Mouse (Mus musculus) MEL (cell line): ENCODE results near the gene Defb36. TPM values are rescaled to one million over a fixed set of nuclear protein-coding genes. Genes with fewer than 3 reads are reported as not detected.

Source experiments
- DNase-seq: peaks from one replicate; pipeline ENCODE4 v3.0.0; 2011; ENCODE audit warnings: low read depth, low spot score
- H3K27ac ChIP-seq: 2 replicates; pipeline ENCODE4 v1.5.1; 2012; ENCODE audit warnings: low read depth, mild to moderate bottlenecking, control low read depth, low read length, moderate library complexity; ENCODE audit not compliant: control insufficient read depth
- H3K27me3 ChIP-seq, 2 experiments: fragments of 150-350 bp in 1 of 2; sonication (generic) in 1 of 2; 2 replicates each; pipeline ENCODE4 v1.6.1; 2012; ENCODE audit warnings: low read length in 2 of 2, mild to moderate bottlenecking in 2 of 2, improper control_type of control experiment in 1 of 2, moderate library complexity in 1 of 2; ENCODE audit not compliant: insufficient read depth in 2 of 2, control insufficient read depth in 1 of 2
- H3K36me3 ChIP-seq, 2 experiments: 2 replicates each; pipeline ENCODE4 v1.6.1; 2012 to 2014; ENCODE audit warnings: low read length in 2 of 2, improper control_type of control experiment in 1 of 2, inconsistent platforms in 1 of 2, mild to moderate bottlenecking in 1 of 2; ENCODE audit not compliant: insufficient read depth in 2 of 2, control insufficient read depth in 1 of 2
- H3K4me1 ChIP-seq, 2 experiments: fragments of 150-350 bp in 1 of 2; sonication (generic) in 1 of 2; 2 replicates each; pipeline ENCODE4 v1.6.1; 2012; ENCODE audit warnings: low read length in 2 of 2, improper control_type of control experiment in 1 of 2, mild to moderate bottlenecking in 1 of 2; ENCODE audit not compliant: insufficient read depth in 2 of 2, control insufficient read depth in 1 of 2
- H3K4me3 ChIP-seq, 2 experiments: fragments of 150-350 bp in 1 of 2; sonication (generic) in 1 of 2; 2 replicates each; pipeline ENCODE4 v1.5.1; 2012; ENCODE audit warnings: low read depth in 2 of 2, low read length in 2 of 2, mild to moderate bottlenecking in 2 of 2, moderate library complexity in 2 of 2, control low read depth in 1 of 2, improper control_type of control experiment in 1 of 2; ENCODE audit not compliant: control insufficient read depth in 1 of 2, insufficient read depth in 1 of 2
- H3K79me2 ChIP-seq: 2 replicates; pipeline ENCODE4 v1.6.1; 2012; ENCODE audit warnings: mild to moderate bottlenecking, low read length, moderate library complexity; ENCODE audit not compliant: control insufficient read depth, poor library complexity, insufficient read depth
- H3K9ac ChIP-seq: 2 replicates; pipeline ENCODE4 v1.6.1; 2012; ENCODE audit warnings: low read depth, mild to moderate bottlenecking, control low read depth, low read length, moderate library complexity; ENCODE audit not compliant: control insufficient read depth, poor library complexity, severe bottlenecking
- H3K9me3 ChIP-seq: fragments of 150-350 bp; sonication (generic); replicated peaks from 2 replicates; pipeline ENCODE4 v1.6.1; 2012; ENCODE audit warnings: mild to moderate bottlenecking, low read length, improper control_type of control experiment, moderate library complexity; ENCODE audit not compliant: insufficient read depth
- CHD1 ChIP-seq: IDR thresholded peaks from 2 replicates; pipeline ENCODE4 v1.6.1; 2012; ENCODE audit warnings: low read depth, mild to moderate bottlenecking, inconsistent platforms, low read length, improper control_type of control experiment
- CTCF ChIP-seq, 3 experiments: IDR thresholded peaks in 2 of 3; conservative IDR thresholded peaks in 1 of 3; 2 replicates each; pipeline ENCODE4 v1.5.1; 2011 to 2012; ENCODE audit warnings: low read length in 3 of 3, low read depth in 2 of 3, mild to moderate bottlenecking in 2 of 3, improper control_type of control experiment in 1 of 3, inconsistent platforms in 1 of 3, mixed read lengths in 1 of 3, moderate library complexity in 1 of 3; ENCODE audit not compliant: control insufficient read depth in 1 of 3, insufficient read depth in 1 of 3, poor library complexity in 1 of 3, severe bottlenecking in 1 of 3
- E2F4 ChIP-seq: IDR thresholded peaks from 2 replicates; pipeline ENCODE4 v1.6.1; 2011; ENCODE audit warnings: low read depth, low read length, improper control_type of control experiment, borderline replicate concordance
- MAFK ChIP-seq: IDR thresholded peaks from 2 replicates; pipeline ENCODE4 v1.6.1; 2011; ENCODE audit warnings: low read depth, mild to moderate bottlenecking, low read length, improper control_type of control experiment, borderline replicate concordance
- MAX ChIP-seq: IDR thresholded peaks from 2 replicates; pipeline ENCODE4 v1.6.1; 2011; ENCODE audit warnings: low read length, improper control_type of control experiment
- MAZ ChIP-seq: IDR thresholded peaks from 2 replicates; pipeline ENCODE4 v1.6.1; 2012; ENCODE audit warnings: low read depth, mild to moderate bottlenecking, inconsistent platforms, low read length, improper control_type of control experiment
- MEF2A ChIP-seq: IDR thresholded peaks from 2 replicates; pipeline ENCODE4 v1.6.1; 2014; ENCODE audit warnings: low read depth, mild to moderate bottlenecking, inconsistent platforms, low read length, improper control_type of control experiment; ENCODE audit not compliant: poor library complexity, insufficient replicate concordance, severe bottlenecking; ENCODE audit errors: extremely low read depth
- NELFE ChIP-seq: IDR thresholded peaks from 2 replicates; pipeline ENCODE4 v1.6.1; 2011; ENCODE audit warnings: low read depth, low read length, improper control_type of control experiment
- POLR2AphosphoS5 ChIP-seq: IDR thresholded peaks from 2 replicates; pipeline ENCODE4 v1.6.1; 2012; ENCODE audit warnings: low read depth, borderline replicate concordance, mild to moderate bottlenecking, inconsistent platforms, low read length, moderate library complexity, mixed read lengths
- RAD21 ChIP-seq: IDR thresholded peaks from 2 replicates; pipeline ENCODE4 v1.6.1; 2011; ENCODE audit warnings: mild to moderate bottlenecking, low read depth, low read length, improper control_type of control experiment
- SMC3 ChIP-seq: IDR thresholded peaks from 2 replicates; pipeline ENCODE4 v1.6.1; 2011; ENCODE audit warnings: low read depth, low read length, improper control_type of control experiment
- USF2 ChIP-seq, 2 experiments: IDR thresholded peaks; 2 replicates each; pipeline ENCODE4 v1.6.1; 2011 to 2012; ENCODE audit warnings: improper control_type of control experiment in 2 of 2, low read length in 2 of 2, borderline replicate concordance in 1 of 2, inconsistent platforms in 1 of 2, low read depth in 1 of 2, mild to moderate bottlenecking in 1 of 2; ENCODE audit not compliant: insufficient read depth in 1 of 2
- ZC3H11A ChIP-seq: IDR thresholded peaks from 2 replicates; pipeline ENCODE4 v1.6.1; 2012; ENCODE audit warnings: low read depth, mild to moderate bottlenecking, inconsistent platforms, low read length, improper control_type of control experiment
- polyA plus RNA-seq, 2 experiments: library from polyadenylated mRNA; stranded (reverse) in 1 of 2; unstranded in 1 of 2; fragments of >175 nt in 1 of 2; fragments of >200 nt in 1 of 2; gene quantifications; 2 replicates each; pipeline versions ENCODE4 v1.2.1 to v1.2.4; 2012; ENCODE audit warnings: low replicate concordance in 2 of 2, low read depth in 1 of 2; ENCODE audit not compliant: insufficient read length in 2 of 2, insufficient read depth in 1 of 2, missing spikeins in 1 of 2
- total RNA-seq: library from RNA; depleted of rRNA; stranded (reverse); fragments of 300-350 nt; gene quantifications from 2 replicates; pipeline ENCODE4 v1.2.3, GENCODE M21; 2012

Defb36 gene
- total and polyA plus RNA-seq, 3 experiments = not detected

DNA sequence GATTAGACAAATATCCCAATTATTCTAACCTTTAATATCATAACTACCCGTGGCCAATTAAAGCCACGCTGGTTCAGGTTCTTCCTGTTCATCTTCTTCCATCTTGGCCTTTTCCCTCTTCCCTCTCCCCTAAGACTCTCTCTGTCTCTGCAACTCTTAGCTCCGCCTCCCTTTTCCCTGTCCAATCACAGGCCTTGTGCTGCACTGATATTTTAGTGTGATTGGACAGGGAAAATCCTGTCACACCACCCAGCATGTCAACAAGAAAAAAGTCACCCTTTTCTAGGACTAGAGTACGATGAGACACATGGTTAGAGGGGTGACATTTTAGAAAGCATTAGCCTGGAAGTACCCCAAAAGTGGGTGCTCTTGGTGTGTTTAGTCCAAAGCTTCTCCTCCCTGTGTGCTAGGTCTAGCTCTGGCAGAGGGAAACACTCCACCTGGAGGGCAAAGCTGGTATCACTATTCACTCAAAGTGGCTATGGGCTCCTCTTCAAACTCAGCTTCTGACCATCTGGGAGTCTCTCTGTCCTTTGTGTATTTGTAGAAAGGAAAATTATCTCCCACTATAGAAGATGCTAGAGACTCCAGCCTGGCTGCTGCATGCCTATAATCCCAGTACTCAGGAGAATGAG is 17.1 kb upstream of the Defb36 start:
- DNase-seq = peak; percentile 53
- no peaks in the 10 kb centered on the region for H3K9me3 ChIP-seq
- no peaks in the 10 kb centered on the region for H3K4me1 ChIP-seq
- no peak overlapping the region for H3K27ac ChIP-seq
- no peak overlapping the region for H3K4me3 ChIP-seq
- no peak overlapping the region for H3K9ac ChIP-seq
- peaks cover 3 to 6% of the 10 kb centered on the region in 2 experiments; a peak in 3 of 4 replicates for H3K27me3 ChIP-seq
- no peaks in the 10 kb centered on the region; a peak in 1 of 4 replicates for H3K36me3 ChIP-seq
- H3K79me2 ChIP-seq = no peaks in the 10 kb centered on the region
- TF ChIP-seq RAD21 (peak; percentile 13), ZC3H11A (0 out of 2 replicates have a peak, but pooled peaks have one; percentile 15), CTCF (IDR thresholded peaks at IDR 0.05 in 2 of 3, conservative IDR thresholded peaks at IDR 0.05 in 1 of 3; ENCODE audit: control insufficient read depth in 1 of 3, insufficient read depth in 1 of 3, low read depth in 2 of 3, low read length in 3 of 3, poor library complexity in 1 of 3, severe bottlenecking in 1 of 3) (peak; percentile 43 to 61 (median 52)), SMC3 (peak; percentile 56), POLR2AphosphoS5 (no peak), MEF2A (no peak)

DNA sequence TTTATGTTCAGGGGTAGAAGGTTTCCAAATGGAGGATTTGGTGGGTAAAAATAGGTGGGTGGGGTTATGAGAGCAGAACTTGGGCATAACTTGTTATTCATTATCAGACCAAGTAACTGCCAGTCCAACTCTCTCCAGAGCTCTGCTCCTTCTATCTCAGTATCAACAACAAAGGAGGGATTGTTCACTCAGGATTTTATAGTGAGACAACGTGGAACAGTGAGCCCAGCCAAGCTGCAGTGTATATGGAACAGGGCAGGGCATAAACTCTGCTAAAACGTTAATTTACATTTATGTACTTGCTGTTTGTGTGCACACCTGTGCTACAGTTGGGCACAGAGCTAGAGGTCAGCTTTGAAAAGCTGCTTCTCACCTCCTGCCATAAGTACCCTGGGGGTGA is 15.7 kb upstream of the Defb36 start:
- H3K9ac ChIP-seq = no peak overlapping the region

DNA sequence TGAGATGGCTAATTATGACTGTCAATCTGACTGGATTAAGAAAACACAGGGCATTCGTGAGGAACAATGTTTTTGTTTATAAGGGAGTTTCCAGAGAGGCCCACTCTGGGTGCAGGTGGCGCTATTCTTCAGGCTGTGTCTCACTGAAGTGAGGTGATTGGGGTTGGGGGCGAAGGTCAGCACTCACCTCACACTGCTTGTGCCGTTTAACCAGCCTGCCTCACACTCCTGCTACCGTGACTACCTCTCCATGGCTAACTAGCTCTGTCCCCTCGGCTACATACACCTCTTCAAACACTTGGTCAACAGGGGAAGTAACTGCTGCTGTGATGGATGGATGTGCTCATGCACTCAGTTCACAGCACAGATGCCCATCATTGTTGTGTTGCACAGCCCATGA is 15.1 kb upstream of the Defb36 start:
- Histone ChIP-seq H3K27me3 (peaks cover 2 to 3% of the 10 kb centered on the region in 2 experiments), H3K27ac (no peak overlapping the region), H3K9ac (no peak overlapping the region), H3K36me3 (no peaks in the 10 kb centered on the region; a peak in 1 of 4 replicates), H3K4me1 (no peaks in the 10 kb centered on the region), H3K9me3 (no peaks in the 10 kb centered on the region), H3K79me2 (no peaks in the 10 kb centered on the region), H3K4me3 (no peak overlapping the region)
- no peak for DNase-seq
- TF ChIP-seq CTCF (IDR thresholded peaks at IDR 0.05 in 2 of 3, conservative IDR thresholded peaks at IDR 0.05 in 1 of 3; ENCODE audit: control insufficient read depth in 1 of 3, insufficient read depth in 1 of 3, low read depth in 2 of 3, low read length in 3 of 3, poor library complexity in 1 of 3, severe bottlenecking in 1 of 3) (0 out of 6 replicates have a peak, but pooled peaks of 1 of the 3 experiments have one; percentile 5), MAZ (no peak)
- TF ChIP-seq, all 39 proteins: peak for 1

More for the DNA sequence above, 15.7 kb upstream of the Defb36 start:
- H3K36me3 ChIP-seq = no peaks in the 10 kb centered on the region; a peak in 1 of 4 replicates
- TF ChIP-seq E2F4 = no peak
- TF ChIP-seq CHD1 = no peak
- TF ChIP-seq MAX = no peak
- TF ChIP-seq NELFE = no peak
- no peak for TF ChIP-seq MAFK
- no peak for TF ChIP-seq USF2 (IDR thresholded peaks at IDR 0.05; ENCODE audit: borderline replicate concordance in 1 of 2, insufficient read depth in 1 of 2, low read depth in 1 of 2, low read length in 2 of 2)
- TF ChIP-seq, all 39 proteins: peak for 0
- H3K4me3 ChIP-seq = no peak overlapping the region
- H3K27me3 ChIP-seq = peaks cover 2 to 5% of the 10 kb centered on the region in 2 experiments; a peak in 3 of 4 replicates
- no peaks in the 10 kb centered on the region for H3K79me2 ChIP-seq
- H3K4me1 ChIP-seq = no peaks in the 10 kb centered on the region
- no peak overlapping the region for H3K27ac ChIP-seq
- no peaks in the 10 kb centered on the region for H3K9me3 ChIP-seq
- no peak for DNase-seq
